Mouse (Mus musculus) layer of hippocampus, postnatal 10 days (tissue): ENCODE data around the gene Pdk2. TPM values are rescaled to one million over a fixed set of nuclear protein-coding genes. Genes with fewer than 3 reads are reported as not detected.
A peak's percentile ranks its signal among the peaks of the same experiment; 100 is the strongest.

Experiments
- DNase-seq, 2 experiments: peaks; one replicate each; pipeline ENCODE4 v3.0.0; 2021; ENCODE audit warnings: low spot score in 2 of 2
- total RNA-seq, 2 experiments: library from RNA; stranded (reverse); gene quantifications; 2 replicates each; pipeline ENCODE4 v1.2.3; 2021

Pdk2 gene
- total RNA-seq, 2 experiments from 2014 or later: 48.9 to 49.7 TPM

GRCm38 (mm10) chr11:95004937-95005198 lies 36.3 kb downstream of the Pdk2 start:
- DNase-seq: no peak

- peak; percentile 23 to 27 for DNase-seq
Measured at GRCm38 (mm10) chr11:95004136-95004936, 36.8 kb downstream of the Pdk2 start.

- DNase-seq: peak; percentile 20 to 41
Measured at GRCm38 (mm10) chr11:95002705-95003104, 38.4 kb downstream of the Pdk2 start.

GRCm38 (mm10) chr11:95001584-95002347 lies 39.4 kb downstream of the Pdk2 start:
- no peak for DNase-seq

GRCm38 (mm10) chr11:95001058-95001457 lies 40.1 kb downstream of the Pdk2 start:
- DNase-seq: peak; percentile 77 to 82

- DNase-seq: no peak
Measured at GRCm38 (mm10) chr11:95000548-95000947, 40.6 kb downstream of the Pdk2 start.

GRCm38 (mm10) chr11:95000128-95000527 lies 41.0 kb downstream of the Pdk2 start:
- no peak for DNase-seq

GRCm38 (mm10) chr11:94998041-94998531 lies 43.1 kb downstream of the Pdk2 start:
- DNase-seq: peak; percentile 72 to 78

- DNase-seq: no peak
Measured at GRCm38 (mm10) chr11:94997596-94997995, 43.6 kb downstream of the Pdk2 start.

- no peak for DNase-seq
Measured at GRCm38 (mm10) chr11:94996984-94997383, 44.2 kb downstream of the Pdk2 start.

- no peak for DNase-seq
Measured at GRCm38 (mm10) chr11:94996101-94996500, 45.1 kb downstream of the Pdk2 start.

GRCm38 (mm10) chr11:94994947-94995772 lies 46.0 kb downstream of the Pdk2 start:
- no peak for DNase-seq

- DNase-seq: peak in 1 of 2 experiments; percentile 22
Measured at GRCm38 (mm10) chr11:94994208-94994814, 46.8 kb downstream of the Pdk2 start.

- peak; percentile 52 to 58 for DNase-seq
Measured at GRCm38 (mm10) chr11:94992754-94993606, 48.2 kb downstream of the Pdk2 start.

GRCm38 (mm10) chr11:94992480-94992753 lies 48.7 kb downstream of the Pdk2 start:
- DNase-seq: peak in 1 of 2 experiments; percentile 37

GRCm38 (mm10) chr11:94991641-94992479 lies 49.3 kb downstream of the Pdk2 start:
- DNase-seq: peak; percentile 60 to 63

GRCm38 (mm10) chr11:94990749-94991577 lies 50.2 kb downstream of the Pdk2 start, which contains the start of gene Ppp1r9b:
Gene Ppp1r9b (plus strand): TSS chr11:94991035.
- DNase-seq: peak; percentile 93 to 97

GRCm38 (mm10) chr11:94990102-94990748 lies 50.9 kb downstream of the Pdk2 start:
- no peak for DNase-seq
